Mouse (Mus musculus): ENCODE results near the gene Crkl. TPM values are rescaled to one million over a fixed set of nuclear protein-coding genes. Genes with fewer than 3 reads are reported as not detected.

Gene Crkl
- 20.1 TPM for polyA plus RNA-seq (2014; fragmentation: Illumina TruSeq; extraction: RNeasy Lipid Tissue Mini Kit (QIAGEN cat#74804); ENCODE audit: low read depth, low replicate concordance)

DNA sequence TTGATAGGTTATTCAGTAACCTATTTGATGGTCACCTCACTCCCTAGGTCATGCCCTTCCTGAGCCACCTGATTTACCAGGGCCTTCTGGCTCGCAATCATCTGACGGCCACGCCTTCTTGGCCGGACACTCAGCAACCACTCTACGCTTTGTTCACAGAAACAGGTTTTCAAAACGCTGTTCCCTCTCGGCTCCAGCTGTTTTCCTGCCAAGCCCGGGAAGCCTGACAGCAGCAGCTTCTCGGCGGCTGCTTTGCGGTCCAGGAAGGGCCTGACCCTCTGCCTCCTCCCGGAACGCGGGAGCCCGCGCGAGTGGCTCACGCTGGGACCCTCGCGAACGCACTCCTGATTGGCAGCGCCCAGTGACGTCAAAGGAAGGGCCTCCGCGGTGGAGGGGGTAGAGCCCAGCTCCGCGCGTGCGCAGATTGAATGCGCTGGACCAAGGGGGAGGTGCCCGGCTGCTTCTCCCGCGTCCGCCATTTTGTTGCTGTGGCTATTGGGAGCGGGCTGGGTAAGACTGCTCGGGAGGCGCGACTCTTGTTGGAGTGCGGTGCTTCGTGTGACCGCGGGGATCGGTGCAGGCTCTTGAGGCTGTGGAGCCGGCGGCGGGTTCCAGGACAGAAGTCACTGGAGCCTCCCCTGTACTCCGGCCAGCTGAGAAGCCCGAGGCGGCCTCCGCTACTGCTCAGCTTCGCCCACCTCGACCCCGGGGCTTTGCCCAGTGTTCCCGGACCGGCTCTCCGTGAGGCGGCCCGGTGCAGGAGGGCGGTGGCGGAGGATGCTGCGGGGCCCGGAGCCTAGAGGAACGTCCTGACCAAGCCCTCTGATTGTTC, at the start of gene Crkl:
TSS of gene Crkl (plus strand) at position 447 of the 832 bp plus-strand sequence.

DNA sequence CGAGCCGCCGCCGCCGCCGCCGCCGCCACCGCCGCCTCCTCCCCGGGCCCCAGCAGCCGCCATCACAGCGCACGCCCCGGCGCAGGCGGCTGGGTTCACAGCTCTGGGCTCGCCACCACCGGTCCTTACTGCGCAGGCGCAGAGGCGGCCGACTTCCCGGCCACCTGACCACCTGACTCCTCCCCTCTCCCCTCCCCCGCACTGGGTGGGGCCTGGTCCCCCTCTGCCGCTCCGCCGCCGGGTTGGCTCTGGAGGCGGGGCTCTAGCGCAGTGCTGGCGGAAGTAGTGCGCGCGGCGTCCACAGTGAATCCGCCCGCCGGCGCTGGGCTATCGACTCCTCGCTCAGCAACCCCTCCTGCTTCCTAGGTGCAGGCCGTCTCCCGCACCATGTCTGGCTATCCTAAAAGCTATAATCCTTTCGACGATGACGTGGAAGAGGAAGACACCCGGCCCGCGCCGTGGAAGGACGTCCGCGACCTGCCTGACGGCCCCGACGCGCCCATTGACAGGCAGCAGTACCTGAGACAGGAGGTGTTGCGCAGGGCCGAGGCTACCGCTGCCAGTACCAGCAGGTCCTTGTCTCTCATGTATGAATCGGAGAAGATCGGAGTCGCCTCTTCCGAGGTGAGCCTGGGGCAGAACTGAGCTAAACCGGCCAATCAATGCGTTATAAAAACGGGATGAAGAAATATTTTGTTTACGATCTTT, 45.9 kb upstream of the Crkl start, which contains the start of the genes Snap29 and Pi4ka:
TSS of gene Snap29 (plus strand) at position 251 of the 708 bp plus-strand sequence.
TSS of gene Pi4ka (minus strand) at position 579 of the 708 bp plus-strand sequence.

DNA sequence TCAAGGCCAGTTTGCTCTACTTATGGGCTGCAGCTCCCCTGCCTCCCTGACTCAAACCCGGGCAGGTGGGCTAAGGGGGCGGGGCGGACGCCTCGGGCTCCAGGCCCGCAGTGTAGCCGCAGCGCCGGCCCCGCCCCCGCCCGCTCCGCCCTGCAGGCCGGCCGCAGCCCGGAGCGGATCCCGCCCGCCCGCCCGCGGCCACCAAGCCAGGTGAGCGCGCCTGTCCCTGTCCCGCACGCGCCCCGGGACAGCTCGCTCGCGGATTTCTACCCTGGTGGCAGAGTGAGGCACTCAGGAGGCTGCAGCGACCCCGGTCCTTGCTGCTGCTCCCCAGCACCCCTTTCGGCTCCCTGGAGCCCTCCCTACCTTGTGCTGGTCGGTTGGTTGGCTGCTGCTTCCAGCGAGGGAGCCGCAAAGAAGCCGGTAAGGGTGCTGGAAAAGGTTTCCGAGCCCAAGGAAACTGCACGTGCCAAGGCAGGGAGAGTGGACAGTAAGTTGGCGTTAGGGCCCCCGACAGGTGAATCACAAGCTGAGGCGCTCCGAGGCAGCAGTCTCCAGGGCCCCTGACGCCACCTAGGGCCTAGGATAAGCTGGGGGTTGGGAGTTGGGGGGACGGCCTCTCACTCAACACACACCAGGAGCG, 37.8 kb downstream of the Crkl start, which contains the start of gene Aifm3:
TSS of gene Aifm3 (plus strand) at position 143 of the 643 bp plus-strand sequence.

DNA sequence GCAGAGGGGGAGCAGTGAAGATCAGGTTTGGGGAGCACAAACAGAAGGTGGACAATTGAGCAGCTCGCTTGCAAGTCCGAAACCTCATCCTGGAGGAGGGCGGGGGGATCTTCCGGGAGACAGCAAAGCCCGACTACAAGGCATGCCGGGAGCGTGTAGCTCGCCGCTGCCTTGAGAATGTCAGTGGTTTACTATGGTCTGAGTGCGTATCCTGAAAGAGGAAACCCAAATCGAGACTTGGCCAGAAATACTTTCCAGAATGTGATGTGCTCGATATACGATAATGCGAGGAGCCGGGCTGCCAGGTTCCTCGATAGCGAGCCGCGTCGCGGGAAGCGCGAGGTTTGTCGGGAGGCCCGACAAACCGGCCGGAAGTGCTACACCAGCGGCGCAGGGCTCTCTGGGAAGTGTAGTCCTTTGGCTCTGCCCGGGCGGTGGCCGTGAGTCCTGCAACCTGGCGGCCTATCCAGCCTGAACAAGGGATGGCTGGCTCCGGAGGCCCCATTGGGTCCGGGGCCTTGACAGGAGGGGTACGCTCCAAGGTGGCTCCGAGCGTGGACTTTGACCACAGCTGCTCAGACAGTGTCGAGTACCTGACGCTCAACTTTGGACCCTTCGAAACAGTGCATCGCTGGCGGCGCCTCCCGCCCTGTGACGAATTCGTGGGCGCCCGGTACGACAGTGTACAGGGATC, 56.9 kb downstream of the Crkl start, which contains the start of gene Lztr1:
TSS of gene Lztr1 (plus strand) at position 143 of the 694 bp plus-strand sequence.

DNA sequence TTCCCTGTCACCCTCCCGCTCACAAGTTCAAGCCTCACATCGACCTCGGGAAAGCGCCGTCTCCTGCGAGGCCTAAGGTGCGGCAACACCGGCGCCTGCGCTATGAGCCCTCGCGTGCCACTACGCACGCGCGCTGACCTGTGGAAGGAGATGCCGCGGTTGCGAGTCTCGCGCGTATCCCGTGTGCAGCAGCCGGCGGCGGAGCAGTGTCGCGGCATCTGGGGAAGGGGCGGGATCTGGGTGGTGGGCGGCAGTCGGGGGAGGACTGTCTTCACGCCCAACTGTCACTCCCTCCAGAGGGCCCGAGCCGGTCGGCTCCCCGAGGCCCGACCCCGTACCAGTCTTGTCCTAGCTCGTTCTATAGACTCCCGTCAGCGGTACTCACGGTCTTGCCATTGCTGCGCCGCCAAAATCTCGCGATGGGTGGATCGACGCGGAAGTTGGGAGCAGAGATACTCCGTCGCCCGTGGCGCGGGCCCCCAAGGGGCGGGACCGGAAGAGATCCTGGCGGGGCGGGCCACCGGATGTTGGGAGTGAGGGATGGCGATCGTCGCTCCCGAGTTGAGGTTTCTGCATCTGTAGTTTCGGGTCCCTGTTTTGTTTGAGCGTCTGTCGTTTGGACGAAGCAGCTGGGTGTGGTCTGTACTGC, 79.0 kb downstream of the Crkl start, which contains the start of gene Thap7:
TSS of gene Thap7 (minus strand) at position 497 of the 649 bp plus-strand sequence.

Other genes starting within 250 kb of the Crkl start
- gene Ube2l3, start 249.3 kb upstream of the Crkl start, polyA plus RNA-seq (2014; fragmentation: Illumina TruSeq; extraction: RNeasy Lipid Tissue Mini Kit (QIAGEN cat#74804); ENCODE audit: low read depth, low replicate concordance), result 102 TPM
- gene Rimbp3, start 243.4 kb upstream of the Crkl start, polyA plus RNA-seq (2014; fragmentation: Illumina TruSeq; extraction: RNeasy Lipid Tissue Mini Kit (QIAGEN cat#74804); ENCODE audit: low read depth, low replicate concordance), result not detected
- 2.0 TPM for gene Hic2, start 218.4 kb upstream of the Crkl start, polyA plus RNA-seq (2014; fragmentation: Illumina TruSeq; extraction: RNeasy Lipid Tissue Mini Kit (QIAGEN cat#74804); ENCODE audit: low read depth, low replicate concordance)
- gene Tmem191c, start 175.9 kb upstream of the Crkl start, polyA plus RNA-seq (2014; fragmentation: Illumina TruSeq; extraction: RNeasy Lipid Tissue Mini Kit (QIAGEN cat#74804); ENCODE audit: low read depth, low replicate concordance), result 4.1 TPM
- gene Serpind1, start 120.6 kb upstream of the Crkl start, polyA plus RNA-seq (2014; fragmentation: Illumina TruSeq; extraction: RNeasy Lipid Tissue Mini Kit (QIAGEN cat#74804); ENCODE audit: low read depth, low replicate concordance), result 0.42 TPM
- 20.0 TPM for gene Snap29, start 46.0 kb upstream of the Crkl start, polyA plus RNA-seq (2014; fragmentation: Illumina TruSeq; extraction: RNeasy Lipid Tissue Mini Kit (QIAGEN cat#74804); ENCODE audit: low read depth, low replicate concordance)
- 62.0 TPM for gene Pi4ka, start 45.7 kb upstream of the Crkl start, polyA plus RNA-seq (2014; fragmentation: Illumina TruSeq; extraction: RNeasy Lipid Tissue Mini Kit (QIAGEN cat#74804); ENCODE audit: low read depth, low replicate concordance)
- not detected for gene Aifm3, start 37.6 kb downstream of the Crkl start, polyA plus RNA-seq (2014; fragmentation: Illumina TruSeq; extraction: RNeasy Lipid Tissue Mini Kit (QIAGEN cat#74804); ENCODE audit: low read depth, low replicate concordance)
- 38.3 TPM for gene Lztr1, start 56.7 kb downstream of the Crkl start, polyA plus RNA-seq (2014; fragmentation: Illumina TruSeq; extraction: RNeasy Lipid Tissue Mini Kit (QIAGEN cat#74804); ENCODE audit: low read depth, low replicate concordance)
- gene Thap7, start 79.1 kb downstream of the Crkl start, polyA plus RNA-seq (2014; fragmentation: Illumina TruSeq; extraction: RNeasy Lipid Tissue Mini Kit (QIAGEN cat#74804); ENCODE audit: low read depth, low replicate concordance), result 15.2 TPM
- not detected for gene Lrrc74b, start 109.3 kb downstream of the Crkl start, polyA plus RNA-seq (2014; fragmentation: Illumina TruSeq; extraction: RNeasy Lipid Tissue Mini Kit (QIAGEN cat#74804); ENCODE audit: low read depth, low replicate concordance)
- 2.9 TPM for gene P2rx6, start 109.9 kb downstream of the Crkl start, polyA plus RNA-seq (2014; fragmentation: Illumina TruSeq; extraction: RNeasy Lipid Tissue Mini Kit (QIAGEN cat#74804); ENCODE audit: low read depth, low replicate concordance)
- gene Slc7a4, start 131.2 kb downstream of the Crkl start, polyA plus RNA-seq (2014; fragmentation: Illumina TruSeq; extraction: RNeasy Lipid Tissue Mini Kit (QIAGEN cat#74804); ENCODE audit: low read depth, low replicate concordance), result 2.7 TPM
- 16.5 TPM for gene Smpd4, start 167.4 kb downstream of the Crkl start, polyA plus RNA-seq (2014; fragmentation: Illumina TruSeq; extraction: RNeasy Lipid Tissue Mini Kit (QIAGEN cat#74804); ENCODE audit: low read depth, low replicate concordance)
- 0.60 TPM for gene Ccdc74a, start 194.5 kb downstream of the Crkl start, polyA plus RNA-seq (2014; fragmentation: Illumina TruSeq; extraction: RNeasy Lipid Tissue Mini Kit (QIAGEN cat#74804); ENCODE audit: low read depth, low replicate concordance)